Mouse (Mus musculus) MEL (cell line): ENCODE measurements around the gene Dusp1. TPM values are rescaled to one million over a fixed set of nuclear protein-coding genes. Genes with fewer than 3 reads are reported as not detected.

Experiments used
- DNase-seq: peaks from one replicate; pipeline ENCODE4 v3.0.0; 2011; ENCODE audit warnings: low read depth, low spot score
- H3K27ac ChIP-seq: 2 replicates; pipeline ENCODE4 v1.5.1; 2012; ENCODE audit warnings: low read depth, mild to moderate bottlenecking, control low read depth, low read length, moderate library complexity; ENCODE audit not compliant: control insufficient read depth
- H3K27me3 ChIP-seq, 2 experiments: fragments of 150-350 bp in 1 of 2; sonication (generic) in 1 of 2; 2 replicates each; pipeline ENCODE4 v1.6.1; 2012; ENCODE audit warnings: low read length in 2 of 2, mild to moderate bottlenecking in 2 of 2, improper control_type of control experiment in 1 of 2, moderate library complexity in 1 of 2; ENCODE audit not compliant: insufficient read depth in 2 of 2, control insufficient read depth in 1 of 2
- H3K36me3 ChIP-seq, 2 experiments: 2 replicates each; pipeline ENCODE4 v1.6.1; 2012 to 2014; ENCODE audit warnings: low read length in 2 of 2, improper control_type of control experiment in 1 of 2, inconsistent platforms in 1 of 2, mild to moderate bottlenecking in 1 of 2; ENCODE audit not compliant: insufficient read depth in 2 of 2, control insufficient read depth in 1 of 2
- H3K4me1 ChIP-seq, 2 experiments: fragments of 150-350 bp in 1 of 2; sonication (generic) in 1 of 2; 2 replicates each; pipeline ENCODE4 v1.6.1; 2012; ENCODE audit warnings: low read length in 2 of 2, improper control_type of control experiment in 1 of 2, mild to moderate bottlenecking in 1 of 2; ENCODE audit not compliant: insufficient read depth in 2 of 2, control insufficient read depth in 1 of 2
- H3K4me3 ChIP-seq, 2 experiments: fragments of 150-350 bp in 1 of 2; sonication (generic) in 1 of 2; 2 replicates each; pipeline ENCODE4 v1.5.1; 2012; ENCODE audit warnings: low read depth in 2 of 2, low read length in 2 of 2, mild to moderate bottlenecking in 2 of 2, moderate library complexity in 2 of 2, control low read depth in 1 of 2, improper control_type of control experiment in 1 of 2; ENCODE audit not compliant: control insufficient read depth in 1 of 2, insufficient read depth in 1 of 2
- H3K79me2 ChIP-seq: 2 replicates; pipeline ENCODE4 v1.6.1; 2012; ENCODE audit warnings: mild to moderate bottlenecking, low read length, moderate library complexity; ENCODE audit not compliant: control insufficient read depth, poor library complexity, insufficient read depth
- H3K9ac ChIP-seq: 2 replicates; pipeline ENCODE4 v1.6.1; 2012; ENCODE audit warnings: low read depth, mild to moderate bottlenecking, control low read depth, low read length, moderate library complexity; ENCODE audit not compliant: control insufficient read depth, poor library complexity, severe bottlenecking
- H3K9me3 ChIP-seq: fragments of 150-350 bp; sonication (generic); replicated peaks from 2 replicates; pipeline ENCODE4 v1.6.1; 2012; ENCODE audit warnings: mild to moderate bottlenecking, low read length, improper control_type of control experiment, moderate library complexity; ENCODE audit not compliant: insufficient read depth
- BHLHE40 ChIP-seq: IDR thresholded peaks from 2 replicates; pipeline ENCODE4 v1.6.1; 2012; ENCODE audit warnings: low read depth, mild to moderate bottlenecking, inconsistent platforms, low read length, improper control_type of control experiment, borderline replicate concordance
- ELF1 ChIP-seq: IDR thresholded peaks from 2 replicates; pipeline ENCODE4 v1.6.1; 2014; ENCODE audit warnings: low read depth, mild to moderate bottlenecking, inconsistent platforms, low read length, improper control_type of control experiment, moderate library complexity
- EP300 ChIP-seq, 2 experiments: IDR thresholded peaks; 2 replicates each; pipeline ENCODE4 v1.6.1; 2011; ENCODE audit warnings: improper control_type of control experiment in 2 of 2, low read length in 2 of 2, low read depth in 1 of 2, mild to moderate bottlenecking in 1 of 2
- ETS1 ChIP-seq: IDR thresholded peaks from 2 replicates; pipeline ENCODE4 v1.6.1; 2012; ENCODE audit warnings: low read depth, mild to moderate bottlenecking, inconsistent platforms, low read length, improper control_type of control experiment, moderate library complexity
- HCFC1 ChIP-seq: IDR thresholded peaks from 2 replicates; pipeline ENCODE4 v1.6.1; 2012; ENCODE audit warnings: low read depth, mild to moderate bottlenecking, inconsistent platforms, low read length, improper control_type of control experiment, moderate library complexity
- MAX ChIP-seq: IDR thresholded peaks from 2 replicates; pipeline ENCODE4 v1.6.1; 2011; ENCODE audit warnings: low read length, improper control_type of control experiment
- MAZ ChIP-seq: IDR thresholded peaks from 2 replicates; pipeline ENCODE4 v1.6.1; 2012; ENCODE audit warnings: low read depth, mild to moderate bottlenecking, inconsistent platforms, low read length, improper control_type of control experiment
- MYB ChIP-seq: IDR thresholded peaks from 2 replicates; pipeline ENCODE4 v1.6.1; 2011; ENCODE audit warnings: mild to moderate bottlenecking, low read depth, low read length, improper control_type of control experiment
- MYC ChIP-seq: IDR thresholded peaks from 2 replicates; pipeline ENCODE4 v1.6.1; 2011; ENCODE audit warnings: low read depth, mild to moderate bottlenecking, low read length, improper control_type of control experiment, moderate library complexity
- NRF1 ChIP-seq: IDR thresholded peaks from 2 replicates; pipeline ENCODE4 v1.6.1; 2014; ENCODE audit warnings: low read depth, mild to moderate bottlenecking, inconsistent platforms, low read length, improper control_type of control experiment, moderate library complexity; ENCODE audit not compliant: poor library complexity, insufficient read depth, severe bottlenecking
- POLR2AphosphoS2 ChIP-seq: IDR thresholded peaks from 2 replicates; pipeline ENCODE4 v1.6.1; 2011; ENCODE audit warnings: low read length, improper control_type of control experiment
- RCOR1 ChIP-seq: IDR thresholded peaks from 2 replicates; pipeline ENCODE4 v1.6.1; 2012; ENCODE audit warnings: low read depth, mild to moderate bottlenecking, inconsistent platforms, low read length, improper control_type of control experiment
- TBP ChIP-seq: IDR thresholded peaks from 2 replicates; pipeline ENCODE4 v1.8.0; 2011; ENCODE audit warnings: low read depth, low read length, improper control_type of control experiment
- ZKSCAN1 ChIP-seq: IDR thresholded peaks from 2 replicates; pipeline ENCODE4 v1.6.1; 2012; ENCODE audit warnings: low read depth, mild to moderate bottlenecking, inconsistent platforms, low read length, improper control_type of control experiment, moderate library complexity
- polyA plus RNA-seq, 2 experiments: library from polyadenylated mRNA; stranded (reverse) in 1 of 2; unstranded in 1 of 2; fragments of >175 nt in 1 of 2; fragments of >200 nt in 1 of 2; gene quantifications; 2 replicates each; pipeline versions ENCODE4 v1.2.1 to v1.2.4; 2012; ENCODE audit warnings: low replicate concordance in 2 of 2, low read depth in 1 of 2; ENCODE audit not compliant: insufficient read length in 2 of 2, insufficient read depth in 1 of 2, missing spikeins in 1 of 2
- total RNA-seq: library from RNA; depleted of rRNA; stranded (reverse); fragments of 300-350 nt; gene quantifications from 2 replicates; pipeline ENCODE4 v1.2.3, GENCODE M21; 2012

The Dusp1 gene
- total and polyA plus RNA-seq, 3 experiments, result 0.96 to 5.0 TPM; not detected in 1

DNA sequence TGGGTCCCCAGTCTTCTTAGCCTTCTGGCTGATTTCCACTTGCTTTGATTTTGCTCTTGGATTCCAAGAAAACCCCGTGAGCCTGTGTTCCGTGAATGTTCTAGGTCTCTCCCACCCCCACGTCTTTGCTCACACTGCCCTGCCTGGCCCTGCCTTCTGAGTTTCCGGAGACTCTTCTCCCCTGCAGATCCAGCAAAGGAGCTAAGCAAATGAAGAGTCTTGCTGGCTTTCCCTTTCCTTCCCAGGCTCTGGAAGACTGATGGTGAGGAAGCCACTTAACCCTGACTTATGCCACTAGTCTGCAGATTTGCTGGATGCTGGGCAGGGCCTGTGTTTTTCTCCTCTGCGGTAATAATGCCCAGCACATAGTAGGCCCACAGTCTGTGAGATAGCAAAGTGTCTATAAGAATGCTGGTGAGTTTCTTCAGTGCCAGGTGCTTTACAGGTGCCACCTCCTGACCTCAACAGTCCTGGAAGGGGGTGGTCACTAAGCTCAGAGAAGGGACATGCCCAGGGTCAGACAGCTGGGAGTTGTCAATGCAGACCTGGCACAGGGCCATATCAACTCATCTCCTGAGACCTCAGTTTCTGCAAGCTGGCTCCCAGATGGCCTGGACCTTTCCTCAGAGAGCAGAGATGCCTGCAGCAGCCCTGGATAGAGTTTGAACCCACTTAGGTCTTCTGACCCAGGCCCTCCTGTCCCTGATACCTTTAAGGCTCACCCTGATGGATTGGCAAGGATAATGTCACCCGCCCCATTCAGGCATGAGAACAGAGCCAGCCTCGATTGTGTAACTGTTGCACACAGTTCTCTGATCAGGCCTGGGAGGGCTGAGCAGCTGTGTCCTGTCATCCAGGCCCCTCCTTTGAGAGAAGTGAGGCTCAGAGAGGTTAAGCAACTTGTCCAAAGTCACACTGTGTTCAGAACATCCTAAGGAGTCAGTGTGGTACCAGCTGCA, 49.8 kb downstream of the Dusp1 start:
- no peak overlapping the region for H3K9ac ChIP-seq
- TF ChIP-seq HCFC1, result no peak
- TF ChIP-seq MYC, result no peak
- TF ChIP-seq MAZ, result no peak
- TF ChIP-seq POLR2AphosphoS2, result no peak
- TF ChIP-seq MYB, result no peak
- TF ChIP-seq ETS1, result peak; percentile 30; the same call in 1 of the 2 replicates
- TF ChIP-seq RCOR1, result no peak
- no peak for TF ChIP-seq NRF1
- no peak for TF ChIP-seq EP300 (IDR thresholded peaks at IDR 0.05; ENCODE audit: low read depth in 1 of 2, low read length in 2 of 2)
- TF ChIP-seq BHLHE40, result no peak
- peak; percentile 97 for TF ChIP-seq ZKSCAN1
- no peaks in the 10 kb centered on the region for H3K27me3 ChIP-seq
- no peaks in the 10 kb centered on the region for H3K9me3 ChIP-seq
- peak; percentile 41 for DNase-seq
- H3K4me1 ChIP-seq, result peaks cover 18 to 58% of the 10 kb centered on the region in 2 experiments
- H3K27ac ChIP-seq, result no peak overlapping the region; the same call in 1 of the 2 replicates
- H3K36me3 ChIP-seq, result peaks cover 0 to 31% of the 10 kb centered on the region in 2 experiments; a peak in 2 of 4 replicates
- H3K79me2 ChIP-seq, result peaks cover 11% of the 10 kb centered on the region
- no peak overlapping the region for H3K4me3 ChIP-seq

DNA sequence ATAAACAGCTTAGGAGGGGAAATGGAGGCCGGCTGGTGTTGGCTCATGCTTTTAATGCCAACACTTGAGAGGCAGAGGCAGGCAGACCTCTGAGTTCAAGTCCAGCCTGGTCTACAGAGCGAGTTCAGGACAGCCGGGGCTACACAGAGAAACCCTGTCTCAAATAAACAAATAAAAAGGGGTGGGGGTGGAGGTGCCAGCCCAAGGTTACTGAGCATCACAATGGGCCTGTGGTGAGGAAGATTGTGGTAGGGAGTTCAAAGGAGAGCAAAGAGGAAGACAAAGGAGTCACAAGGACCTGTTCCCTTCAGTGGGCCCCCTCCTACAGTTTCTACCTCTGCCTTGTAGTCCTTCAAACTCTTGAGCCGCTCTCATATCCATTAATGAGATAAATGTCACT, 50.7 kb downstream of the Dusp1 start:
- no peak overlapping the region for H3K27ac ChIP-seq
- no peak overlapping the region for H3K4me3 ChIP-seq
- H3K9me3 ChIP-seq, result no peaks in the 10 kb centered on the region
- no peaks in the 10 kb centered on the region for H3K27me3 ChIP-seq
- H3K9ac ChIP-seq, result no peak overlapping the region
- DNase-seq, result no peak
- peaks cover 11% of the 10 kb centered on the region for H3K79me2 ChIP-seq
- peaks cover 18 to 55% of the 10 kb centered on the region in 2 experiments for H3K4me1 ChIP-seq
- H3K36me3 ChIP-seq, result peaks cover 0 to 31% of the 10 kb centered on the region in 2 experiments; a peak in 2 of 4 replicates
- TF ChIP-seq MAX (no peak), ELF1 (no peak), TBP (0 out of 2 replicates have a peak, but pooled peaks have one; percentile 21)
